Mouse (Mus musculus): Measurements from ENCODE around the gene Pts.

- TF ChIP-seq GATA1 (IDR thresholded peaks at IDR 0.05; ENCODE audit: borderline replicate concordance, low read length) (no peak), FLI1 (IDR thresholded peaks at IDR 0.05; ENCODE audit: low read length) (no peak)
Observed at GRCm38 (mm10) chr9:50535930-50536329, 7.4 kb upstream of the Pts start.

Measured in megakaryocyte, embryonic 14.5 days (primary cell).